19 mouse cellular contexts compared by ENCODE assay signal in genomic region chr9:58074561-58074960, GRCm38 (mm10). TPM values are rescaled to one million over a fixed set of nuclear protein-coding genes. Genes with fewer than 3 reads are reported as not detected.
A peak's percentile ranks its signal among the peaks of the same experiment; 100 is the strongest.
DNase-seq lines count a peak whose midpoint lies in the region; ATAC-seq and TF ChIP-seq lines count a peak whose summit lies in the region.
"Had no signal": no experiment of that assay in that cellular context is flagged by ENCODE, and none has a peak within 500 bp of the region (broad histone marks: within the 10 kb centered on the region; RNA-seq: fewer than 3 reads in every experiment).

No protein-coding gene starts in this region.

- no peak for TF ChIP-seq CTCF in brain, embryonic 14.5 days (IDR thresholded peaks at IDR 0.05; ENCODE audit: borderline replicate concordance, extremely low read depth, insufficient read depth, insufficient read length)

- ATAC-seq in forebrain, embryonic 12.5 days (ENCODE audit: low FRiP score): peak; percentile 66; the same call in 1 of the 2 replicates
- no peak for ATAC-seq in forebrain, embryonic 15.5 days (replicated peaks)
- no peak; the same call in 1 of the 2 replicates for ATAC-seq in midbrain, embryonic 12.5 days (ENCODE audit: low FRiP score, low read depth)
- no peak for ATAC-seq in midbrain, embryonic 16.5 days
- ATAC-seq: forebrain, embryonic 16.5 days had no signal

- H3K36me3 ChIP-seq in forebrain, embryonic 12.5 days (replicated peaks): no peaks in the 10 kb centered on the region
- H3K36me3 ChIP-seq in forebrain, embryonic 15.5 days: no peaks in the 10 kb centered on the region
- H3K36me3 ChIP-seq in midbrain, embryonic 12.5 days: no peaks in the 10 kb centered on the region
- no peaks in the 10 kb centered on the region for H3K36me3 ChIP-seq in midbrain, embryonic 16.5 days (ENCODE audit: control insufficient read depth, insufficient read depth, low read length)
- H3K36me3 ChIP-seq: embryonic facial prominence, embryonic 12.5 days; heart, embryonic 12.5 days; hindbrain, embryonic 10.5 days had no signal

- H3K27me3 ChIP-seq in forebrain, embryonic 12.5 days: peaks cover 8% of the 10 kb centered on the region; the same call in 1 of the 2 replicates
- no peaks in the 10 kb centered on the region for H3K27me3 ChIP-seq in forebrain, embryonic 15.5 days
- H3K27me3 ChIP-seq in midbrain, embryonic 12.5 days: peaks cover 9% of the 10 kb centered on the region
- H3K27me3 ChIP-seq in midbrain, embryonic 16.5 days (ENCODE audit: control insufficient read depth, insufficient read depth, low read depth, low read length): no peaks in the 10 kb centered on the region

- H3K4me1 ChIP-seq in forebrain, embryonic 12.5 days: peaks cover 31% of the 10 kb centered on the region
- peaks cover 11% of the 10 kb centered on the region; the same call in 1 of the 2 replicates for H3K4me1 ChIP-seq in forebrain, embryonic 15.5 days
- peaks cover 31% of the 10 kb centered on the region for H3K4me1 ChIP-seq in midbrain, embryonic 12.5 days
- H3K4me1 ChIP-seq in midbrain, embryonic 16.5 days (ENCODE audit: control insufficient read depth, insufficient read depth, low read length): peaks cover 8% of the 10 kb centered on the region

- H3K4me2 ChIP-seq in forebrain, embryonic 12.5 days: no peak overlapping the region
- no peak overlapping the region for H3K4me2 ChIP-seq in forebrain, embryonic 15.5 days (replicated peaks)
- H3K4me2 ChIP-seq in midbrain, embryonic 12.5 days (replicated peaks): no peak overlapping the region
- H3K4me2 ChIP-seq in midbrain, embryonic 16.5 days (ENCODE audit: low read length): no peak overlapping the region
- H3K4me2 ChIP-seq: embryonic facial prominence, embryonic 12.5 days; heart, embryonic 12.5 days; hindbrain, embryonic 14.5 days had no signal

- WGBS in forebrain, embryonic 12.5 days: 65% methylated on average over 3 of the region's 3 CpGs
- WGBS in forebrain, embryonic 15.5 days: 64% methylated on average over 3 of the region's 3 CpGs
- 49% methylated on average over 3 of the region's 3 CpGs for whole genome bisulfite sequencing in midbrain, embryonic 12.5 days
- WGBS in midbrain, embryonic 16.5 days: 34% methylated on average over 3 of the region's 3 CpGs

- no peak overlapping the region for H3K9ac ChIP-seq in forebrain, embryonic 12.5 days
- no peak overlapping the region for H3K9ac ChIP-seq in forebrain, embryonic 15.5 days (replicated peaks)
- H3K9ac ChIP-seq in midbrain, embryonic 12.5 days (replicated peaks): no peak overlapping the region
- no peak overlapping the region for H3K9ac ChIP-seq in midbrain, embryonic 16.5 days (ENCODE audit: low read depth, low read length)
- H3K9ac ChIP-seq: embryonic facial prominence, embryonic 12.5 days; heart, embryonic 12.5 days; hindbrain, embryonic 14.5 days had no signal

- TF ChIP-seq POLR2A in brain, embryonic 14.5 days (IDR thresholded peaks at IDR 0.05; ENCODE audit: borderline replicate concordance, extremely low read depth, insufficient read depth, insufficient read length, poor library complexity, severe bottlenecking): no peak

- peak; percentile 65 for DNase-seq in brain, embryonic 14.5 days (ENCODE audit: low read depth)
- no peak for DNase-seq in right cerebral cortex, postnatal 10 days (ENCODE audit: low spot score in 2 of 2)
- DNase-seq: adrenal gland, adult 8-10 months; adrenal gland, postnatal 36 days; cerebellum, adult 11 months; cerebellum, adult 8-10 months; cerebellum, postnatal 14 days; embryo, embryonic 11 days; gastrocnemius, adult 2 months; gastrocnemius, postnatal 25 days had no signal

- peak overlapping the region; percentile 21; the same call in 1 of the 2 replicates for H3K27ac ChIP-seq in forebrain, embryonic 12.5 days
- no peak overlapping the region for H3K27ac ChIP-seq in forebrain, embryonic 15.5 days (replicated peaks)
- H3K27ac ChIP-seq in midbrain, embryonic 12.5 days (replicated peaks): peak overlapping the region; percentile 58
- no peak overlapping the region for H3K27ac ChIP-seq in midbrain, embryonic 16.5 days (ENCODE audit: low read length)
- H3K27ac ChIP-seq: embryonic facial prominence, embryonic 12.5 days; gastrocnemius, adult 2 months; hindbrain, embryonic 10.5 days had no signal

- H3K4me3 ChIP-seq in forebrain, embryonic 12.5 days (replicated peaks): no peak overlapping the region
- no peak overlapping the region for H3K4me3 ChIP-seq in forebrain, embryonic 15.5 days
- no peak overlapping the region for H3K4me3 ChIP-seq in midbrain, embryonic 12.5 days
- H3K4me3 ChIP-seq in midbrain, embryonic 16.5 days (ENCODE audit: low read depth, low read length): no peak overlapping the region
- H3K4me3 ChIP-seq: embryonic facial prominence, embryonic 12.5 days; gastrocnemius, adult 2 months; heart, embryonic 12.5 days; hindbrain, embryonic 10.5 days had no signal

- no peaks in the 10 kb centered on the region for H3K9me3 ChIP-seq in forebrain, embryonic 12.5 days
- no peaks in the 10 kb centered on the region for H3K9me3 ChIP-seq in forebrain, embryonic 15.5 days
- H3K9me3 ChIP-seq in midbrain, embryonic 12.5 days: no peaks in the 10 kb centered on the region
- H3K9me3 ChIP-seq in midbrain, embryonic 16.5 days (replicated peaks; ENCODE audit: control insufficient read depth, low read length, poor library complexity, severe bottlenecking): no peaks in the 10 kb centered on the region
- H3K9me3 ChIP-seq: embryonic facial prominence, embryonic 12.5 days; heart, embryonic 12.5 days; hindbrain, embryonic 10.5 days had no signal

RNA-seq across cellular contexts. Expression of gene Stra6, which starts 11.0 kb away (rescaled TPM):
- 10.7 and 11.6 TPM in 2 replicates for polyA plus RNA-seq in forebrain, embryonic 12.5 days (2016; fragmentation: Nextera tagmentation; extraction: Ambion mirVana)
- 8.7 and 10.8 TPM in 2 replicates for polyA plus RNA-seq in forebrain, embryonic 15.5 days (2015; fragmentation: Nextera tagmentation; extraction: Ambion mirVana)
- polyA plus RNA-seq in midbrain, embryonic 12.5 days (2016; fragmentation: Nextera tagmentation; extraction: Ambion mirVana): 8.6 and 9.1 TPM in 2 replicates
- 8.1 and 9.7 TPM in 2 replicates for polyA plus RNA-seq in midbrain, embryonic 16.5 days (2015; fragmentation: Nextera tagmentation; extraction: Ambion mirVana)
- polyA plus RNA-seq in brain, embryonic 14.5 days (2012; rRNA removed): 14.2 and 18.6 TPM in 2 replicates

RNA-seq across cellular contexts. Expression of gene Ccdc33, which starts 44.1 kb away (rescaled TPM):
- polyA plus RNA-seq in forebrain, embryonic 12.5 days (2016; fragmentation: Nextera tagmentation; extraction: Ambion mirVana): 1.5 and 2.4 TPM in 2 replicates
- polyA plus RNA-seq in forebrain, embryonic 15.5 days (2015; fragmentation: Nextera tagmentation; extraction: Ambion mirVana): 0.93 and 1.1 TPM in 2 replicates
- 0.64 and 1.0 TPM in 2 replicates for polyA plus RNA-seq in midbrain, embryonic 12.5 days (2016; fragmentation: Nextera tagmentation; extraction: Ambion mirVana)
- 0.31 and 0.90 TPM in 2 replicates for polyA plus RNA-seq in midbrain, embryonic 16.5 days (2015; fragmentation: Nextera tagmentation; extraction: Ambion mirVana)
- polyA plus RNA-seq in brain, embryonic 14.5 days (2012; rRNA removed): 0.89 and 1.2 TPM in 2 replicates
- polyA plus RNA-seq: heart, embryonic 12.5 days had no signal

Comparison
In these comparisons a context has a peak if more than half of its experiments do, and no peak if none do; other contexts are left out.
1. H3K27ac ChIP-seq: peak in forebrain, embryonic 12.5 days (single experiment) and midbrain, embryonic 12.5 days (single experiment); none in forebrain, embryonic 15.5 days (single experiment) and midbrain, embryonic 16.5 days (single experiment).